ENCODE assay signal across 9 mouse cellular contexts in the genomic region with DNA sequence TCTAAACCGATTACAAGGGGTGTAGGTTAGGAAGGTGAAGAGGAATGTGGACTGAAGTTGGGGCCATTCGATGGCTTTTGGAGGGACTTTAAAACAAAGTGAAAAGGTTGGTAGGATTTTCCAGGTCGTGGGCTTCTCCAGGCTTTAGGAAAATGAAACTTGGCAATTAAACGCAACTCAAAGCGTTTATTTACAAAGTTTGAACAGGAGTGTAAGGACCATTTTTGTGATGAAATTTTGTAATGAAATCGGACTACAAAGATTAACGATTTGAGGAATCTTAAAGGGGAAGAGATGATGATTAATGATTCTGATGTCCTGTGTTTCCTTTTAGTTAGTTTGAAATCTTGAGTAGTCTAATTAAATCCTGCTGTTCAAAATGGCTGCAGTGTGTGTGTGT. TPM values are rescaled to one million over a fixed set of nuclear protein-coding genes. Genes with fewer than 3 reads are reported as not detected.
A peak's percentile ranks its signal among the peaks of the same experiment; 100 is the strongest.
DNase-seq lines count a peak whose midpoint lies in the region; ATAC-seq and TF ChIP-seq lines count a peak whose summit lies in the region.
"Had no signal": no experiment of that assay in that cellular context is flagged by ENCODE, and none has a peak within 500 bp of the region (broad histone marks: within the 10 kb centered on the region; RNA-seq: fewer than 3 reads in every experiment).

No protein-coding gene starts in this region.

- peak overlapping the region; percentile 35 for H3K4me3 ChIP-seq in cerebellum, adult 2 months (replicated peaks; ENCODE audit: insufficient read depth, low read depth, low read length)
- peak overlapping the region; percentile 99; the same call in 1 of the 2 replicates for H3K4me3 ChIP-seq in testis, adult 2 months (ENCODE audit: control insufficient read depth, low read depth, low read length)
- peak overlapping the region; percentile 83 for H3K4me3 ChIP-seq in limb, embryonic 15.5 days

- H3K9me3 ChIP-seq in limb, embryonic 15.5 days, result no peaks in the 10 kb centered on the region

- no peak for ATAC-seq in limb, embryonic 15.5 days (ENCODE audit: insufficient number of reproducible peaks, low FRiP score, low TSS enrichment, low read depth)

- H3K4me2 ChIP-seq in limb, embryonic 15.5 days, result peak overlapping the region; percentile 94

- H3K27me3 ChIP-seq in cerebellum, adult 2 months (ENCODE audit: control insufficient read depth, insufficient read depth, low read length), result no peaks in the 10 kb centered on the region
- H3K27me3 ChIP-seq in testis, adult 2 months (ENCODE audit: control insufficient read depth, insufficient read depth, low read length), result no peaks in the 10 kb centered on the region
- peaks cover 11% of the 10 kb centered on the region; the same call in 1 of the 2 replicates for H3K27me3 ChIP-seq in limb, embryonic 15.5 days

- H3K27ac ChIP-seq in cerebellum, adult 2 months (ENCODE audit: insufficient read depth, low read length), result no peak overlapping the region
- H3K27ac ChIP-seq in testis, adult 2 months (ENCODE audit: control insufficient read depth, insufficient read depth, low read depth, low read length), result no peak overlapping the region
- no peak overlapping the region for H3K27ac ChIP-seq in limb, embryonic 15.5 days

- H3K9ac ChIP-seq in limb, embryonic 15.5 days, result no peak overlapping the region

- WGBS in cerebellum, adult 2 months, result 10% methylated on average over 7 of the region's 7 CpGs
- 8% methylated on average over 7 of the region's 7 CpGs for WGBS in limb, embryonic 15.5 days

- DNase-seq in cerebellum, adult 2 months, result no peak
- no peak for DNase-seq in cerebellum, adult 11-12 months
- no peak for DNase-seq in testis, postnatal 10 days (ENCODE audit: low spot score)
- DNase-seq in urinary bladder, postnatal 10 days (ENCODE audit: low spot score), result no peak
- no peak for DNase-seq in cerebellum, postnatal 4 days (ENCODE audit: low spot score in 2 of 2)
- DNase-seq in kidney, adult 11 months, result no peak
- DNase-seq: right cerebral cortex, adult 18-20 months had no signal

- no peak for TF ChIP-seq CTCF in cerebellum, adult 2 months (IDR thresholded peaks at IDR 0.05; ENCODE audit: borderline replicate concordance, insufficient read depth, low read depth, low read length)
- TF ChIP-seq CTCF in testis, adult 2 months (IDR thresholded peaks at IDR 0.05; ENCODE audit: control insufficient read depth, insufficient read depth, insufficient replicate concordance, low read depth, low read length), result no peak

- H3K36me3 ChIP-seq in testis, adult 2 months (ENCODE audit: control insufficient read depth, insufficient read depth, low read length), result no peaks in the 10 kb centered on the region
- no peaks in the 10 kb centered on the region for H3K36me3 ChIP-seq in limb, embryonic 15.5 days

- no peak for TF ChIP-seq POLR2A in cerebellum, adult 2 months (IDR thresholded peaks at IDR 0.05; ENCODE audit: borderline replicate concordance, insufficient read depth, low read length)
- no peak for TF ChIP-seq POLR2A in testis, adult 2 months (IDR thresholded peaks at IDR 0.05; ENCODE audit: control insufficient read depth, low read depth, low read length)

- H3K4me1 ChIP-seq in cerebellum, adult 2 months (ENCODE audit: control insufficient read depth, insufficient read depth, low read length), result no peaks in the 10 kb centered on the region; the same call in 1 of the 2 replicates
- H3K4me1 ChIP-seq in testis, adult 2 months (ENCODE audit: control insufficient read depth, insufficient read depth, low read length), result peaks cover 2% of the 10 kb centered on the region; the same call in 1 of the 2 replicates
- peaks cover 11% of the 10 kb centered on the region; the same call in 1 of the 2 replicates for H3K4me1 ChIP-seq in limb, embryonic 15.5 days

RNA-seq across cellular contexts. Expression of gene Cecr2, which starts 1.7 kb away (rescaled TPM):
- 7.4 and 7.6 TPM in 2 replicates for polyA plus RNA-seq in cerebellum, adult 2 months (2012; rRNA removed)
- polyA plus RNA-seq in testis, adult 2 months (2012; rRNA removed), result 16.7 and 16.8 TPM in 2 replicates
- 2.1 and 2.6 TPM in 2 replicates for polyA plus RNA-seq in limb, embryonic 15.5 days (2015; fragmentation: Nextera tagmentation; extraction: Ambion mirVana)

Comparison
In these comparisons a context has a peak if more than half of its experiments do, and no peak if none do; other contexts are left out.
1. H3K4me3 ChIP-seq: peak in every context shown above with its lines; median percentile 99 in testis, adult 2 months; 83 in limb, embryonic 15.5 days; 35 in cerebellum, adult 2 months.